Mouse (Mus musculus) gastrocnemius, adult 2 months (tissue): ENCODE results near the gene Cd86. TPM values are rescaled to one million over a fixed set of nuclear protein-coding genes. Genes with fewer than 3 reads are reported as not detected.

ENCODE experiments used
- DNase-seq: peaks from one replicate; pipeline ENCODE4 v3.0.0; 2022
- H3K27ac ChIP-seq: fragments of 200-600 bp; 2 replicates; pipeline ENCODE4 v1.8.1; 2022; ENCODE audit warnings: mild to moderate bottlenecking
- H3K4me3 ChIP-seq: fragments of 200-600 bp; 2 replicates; pipeline ENCODE4 v1.8.1; 2022; ENCODE audit warnings: mild to moderate bottlenecking, moderate library complexity
- CTCF ChIP-seq: fragments of 200-600 bp; IDR thresholded peaks from 2 replicates; pipeline ENCODE4 v1.8.1; 2022; ENCODE audit warnings: antibody characterized with exemption, mild to moderate bottlenecking, moderate library complexity
- intact Hi-C: fragments of 180-260 bp; cut with DNase I; formaldehyde crosslinking; loops from one replicate; pipeline ENCODE4 v1.15.1; 2025
- total RNA-seq, 2 experiments: library from RNA; stranded (reverse); gene quantifications; 2 replicates each; pipeline ENCODE4 v1.2.3; 2021

Cd86 gene
- total RNA-seq, 2 experiments from 2014 or later: 0.13 to 0.17 TPM

- no peak for DNase-seq
- TF ChIP-seq CTCF: no peak
- intact Hi-C loops: no loop called here
- no peak overlapping the region for H3K4me3 ChIP-seq
- no peak overlapping the region for H3K27ac ChIP-seq
Observed at GRCm38 (mm10) chr16:36649304-36649703, 16.6 kb downstream of the Cd86 start.

GRCm38 (mm10) chr16:36645124-36645523, 20.8 kb downstream of the Cd86 start:
- no peak for TF ChIP-seq CTCF
- no peak overlapping the region for H3K4me3 ChIP-seq
- H3K27ac ChIP-seq: no peak overlapping the region
- no peak for DNase-seq
- intact Hi-C loops: no loop called here

- Histone ChIP-seq H3K27ac (no peak overlapping the region), H3K4me3 (no peak overlapping the region)
- intact Hi-C loops: no loop called here
- DNase-seq: no peak
- no peak for TF ChIP-seq CTCF
Observed at GRCm38 (mm10) chr16:36642696-36643046, 23.2 kb downstream of the Cd86 start.

- no peak for TF ChIP-seq CTCF
- no peak for DNase-seq
- Histone ChIP-seq H3K27ac (no peak overlapping the region), H3K4me3 (no peak overlapping the region)
- intact Hi-C loops: no loop called here
Observed at GRCm38 (mm10) chr16:36641830-36642695, 23.8 kb downstream of the Cd86 start.

GRCm38 (mm10) chr16:36640993-36641392, 24.9 kb downstream of the Cd86 start:
- intact Hi-C loops: no loop called here
- TF ChIP-seq CTCF: no peak
- no peak overlapping the region for H3K27ac ChIP-seq
- no peak overlapping the region for H3K4me3 ChIP-seq
- no peak for DNase-seq

- DNase-seq: no peak
- intact Hi-C loops: no loop called here
- no peak for TF ChIP-seq CTCF
- Histone ChIP-seq H3K27ac (no peak overlapping the region), H3K4me3 (no peak overlapping the region)
Observed at GRCm38 (mm10) chr16:36639812-36640504, 25.9 kb downstream of the Cd86 start.

GRCm38 (mm10) chr16:36636800-36637199, 29.1 kb downstream of the Cd86 start:
- no peak overlapping the region for H3K27ac ChIP-seq
- intact Hi-C loops: no loop called here
- no peak overlapping the region for H3K4me3 ChIP-seq
- TF ChIP-seq CTCF: no peak
- no peak for DNase-seq

- H3K27ac ChIP-seq: no peak overlapping the region
- no peak for TF ChIP-seq CTCF
- H3K4me3 ChIP-seq: no peak overlapping the region
- intact Hi-C loops: no loop called here
- no peak for DNase-seq
Observed at GRCm38 (mm10) chr16:36634971-36635710, 30.7 kb downstream of the Cd86 start.

- no peak overlapping the region for H3K4me3 ChIP-seq
- H3K27ac ChIP-seq: no peak overlapping the region
- intact Hi-C loops: no loop called here
- no peak for TF ChIP-seq CTCF
- DNase-seq: no peak
Observed at GRCm38 (mm10) chr16:36634421-36634820, 31.5 kb downstream of the Cd86 start.

GRCm38 (mm10) chr16:36632229-36632628, 33.7 kb downstream of the Cd86 start:
- DNase-seq: no peak
- no peak for TF ChIP-seq CTCF
- Histone ChIP-seq H3K4me3 (no peak overlapping the region), H3K27ac (no peak overlapping the region)
- intact Hi-C loops: no loop called here

GRCm38 (mm10) chr16:36631607-36632006, 34.3 kb downstream of the Cd86 start:
- no peak for TF ChIP-seq CTCF
- Histone ChIP-seq H3K4me3 (no peak overlapping the region), H3K27ac (no peak overlapping the region)
- intact Hi-C loops: no loop called here
- DNase-seq: no peak

- H3K27ac ChIP-seq: no peak overlapping the region
- intact Hi-C loops: no loop called here
- no peak for DNase-seq
- no peak overlapping the region for H3K4me3 ChIP-seq
- TF ChIP-seq CTCF: no peak
Observed at GRCm38 (mm10) chr16:36627740-36628139, 38.1 kb downstream of the Cd86 start.
